Mouse (Mus musculus): ENCODE measurements around the gene Ppa2.

DNA sequence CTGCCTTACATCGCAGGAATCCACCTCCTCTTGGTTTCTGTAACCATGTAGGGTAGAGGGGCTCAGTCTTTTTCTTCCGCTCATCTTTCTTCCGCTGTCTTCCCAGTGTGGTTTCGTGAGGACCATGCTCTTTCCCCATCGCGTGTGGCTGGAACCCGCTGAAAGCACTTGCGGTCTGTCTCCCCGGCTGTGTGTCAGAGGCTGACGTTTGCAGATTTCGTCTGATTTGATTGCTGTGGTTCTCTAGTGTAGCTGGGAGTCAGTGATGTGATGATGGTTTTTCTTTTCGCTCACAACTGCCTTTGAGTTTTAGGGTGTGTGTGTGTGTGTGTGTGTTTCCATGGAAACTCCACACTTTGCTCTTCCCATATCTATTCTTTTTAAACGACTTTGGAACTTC lies 18.6 kb downstream of the Ppa2 start:
- TF ChIP-seq CTCF (IDR thresholded peaks at IDR 0.05) = no peak
- TF ChIP-seq EP300 (IDR thresholded peaks at IDR 0.05) = no peak
